30 mouse cellular contexts compared by ENCODE assay signal in the genomic region with DNA sequence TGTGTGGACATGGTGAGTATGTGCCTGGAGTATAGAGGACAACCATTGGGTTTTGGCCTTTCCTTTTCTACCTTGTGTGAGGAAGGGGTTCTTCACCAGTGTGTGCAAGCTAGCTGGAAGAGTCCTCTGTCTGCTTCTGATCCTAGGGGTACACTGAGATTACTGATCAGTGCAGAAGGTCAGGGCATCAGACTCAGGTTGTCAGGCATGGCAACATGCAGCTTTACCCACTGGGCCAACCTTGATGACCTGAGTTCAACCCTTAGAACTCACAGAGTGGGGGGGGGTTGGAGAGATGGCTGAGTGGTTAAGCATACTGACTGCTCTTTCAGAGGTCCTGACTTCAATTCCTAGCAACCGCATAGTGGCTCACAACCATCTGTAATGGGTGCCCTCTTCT. TPM values are rescaled to one million over a fixed set of nuclear protein-coding genes. Genes with fewer than 3 reads are reported as not detected.
"Had no signal": no experiment of that assay in that cellular context is flagged by ENCODE, and none has a peak within 500 bp of the region (broad histone marks: within the 10 kb centered on the region; RNA-seq: fewer than 3 reads in every experiment).

No protein-coding gene starts in this region.

- H3K9ac ChIP-seq: kidney, embryonic 15.5 days; limb, embryonic 12.5 days; limb, embryonic 15.5 days; liver, embryonic 14.5 days; liver, postnatal 0 days; lung, embryonic 14.5 days; midbrain, embryonic 12.5 days; neural tube, embryonic 12.5 days; neural tube, embryonic 15.5 days; stomach, embryonic 15.5 days had no signal

- H3K4me2 ChIP-seq: kidney, embryonic 15.5 days; limb, embryonic 12.5 days; limb, embryonic 15.5 days; liver, embryonic 11.5 days; lung, embryonic 14.5 days; midbrain, embryonic 12.5 days; neural tube, embryonic 12.5 days; neural tube, embryonic 15.5 days; stomach, embryonic 15.5 days had no signal

- DNase-seq: kidney, adult 2 months; kidney, postnatal 10 days; kidney, postnatal 36 days; left cerebral cortex, postnatal 4 days; liver, postnatal 0 days; lung, embryonic 14.5 days; right cerebral cortex, adult 18-20 months; right cerebral cortex, postnatal 14 days; right cerebral cortex, postnatal 4 days; thymus, adult 18-20 months; thymus, postnatal 36 days had no signal

- H3K27ac ChIP-seq: kidney, embryonic 15.5 days; limb, embryonic 12.5 days; limb, embryonic 15.5 days; liver, embryonic 14.5 days; macrophage; midbrain, embryonic 12.5 days; neural tube, embryonic 12.5 days; neural tube, embryonic 15.5 days; stomach, embryonic 15.5 days had no signal

- H3K27me3 ChIP-seq: kidney, embryonic 15.5 days; limb, embryonic 12.5 days; limb, embryonic 15.5 days; midbrain, embryonic 12.5 days; neural tube, embryonic 12.5 days; neural tube, embryonic 15.5 days; stomach, embryonic 15.5 days had no signal

- ATAC-seq: liver, postnatal 0 days; lung, postnatal 0 days; midbrain, embryonic 16.5 days had no signal

- H3K9me3 ChIP-seq: kidney, embryonic 15.5 days; limb, embryonic 12.5 days; limb, embryonic 15.5 days; midbrain, embryonic 12.5 days; neural tube, embryonic 12.5 days; neural tube, embryonic 15.5 days; stomach, embryonic 15.5 days had no signal

- H3K4me1 ChIP-seq: kidney, embryonic 15.5 days; limb, embryonic 12.5 days; limb, embryonic 15.5 days; midbrain, embryonic 12.5 days; neural tube, embryonic 12.5 days; neural tube, embryonic 15.5 days; stomach, embryonic 15.5 days had no signal

- H3K4me3 ChIP-seq: kidney, embryonic 15.5 days; limb, embryonic 12.5 days; limb, embryonic 15.5 days; midbrain, embryonic 12.5 days; neural tube, embryonic 12.5 days; neural tube, embryonic 15.5 days; stomach, embryonic 15.5 days had no signal

RNA-seq across cellular contexts. Expression of a gene that starts 26.8 kb away (rescaled TPM):
- total RNA-seq: layer of hippocampus, adult 18-20 months; layer of hippocampus, postnatal 14 days; left cerebral cortex, adult 8-10 months; left cerebral cortex, postnatal 14 days; left cerebral cortex, postnatal 4 days; megakaryocyte, adult 5-6 weeks had no signal
- polyA plus RNA-seq: kidney, adult 2 months; kidney, embryonic 15.5 days; limb, embryonic 12.5 days; limb, embryonic 15.5 days; liver, embryonic 11.5 days; liver, embryonic 14.5 days; liver, postnatal 0 days; lung, embryonic 14.5 days; lung, postnatal 0 days; macrophage; midbrain, embryonic 12.5 days; midbrain, embryonic 16.5 days; neural tube, embryonic 12.5 days; neural tube, embryonic 15.5 days; stomach, embryonic 15.5 days; testis, adult 2 months; urinary bladder, adult 2 months had no signal
